Mouse (Mus musculus) MEL (cell line): ENCODE data around the gene Upf1. TPM values are rescaled to one million over a fixed set of nuclear protein-coding genes. Genes with fewer than 3 reads are reported as not detected.
A peak's percentile ranks its signal among the peaks of the same experiment; 100 is the strongest.

Experiments used
- DNase-seq: peaks from one replicate; pipeline ENCODE4 v3.0.0; 2011; ENCODE audit warnings: low read depth, low spot score
- H3K27ac ChIP-seq: 2 replicates; pipeline ENCODE4 v1.5.1; 2012; ENCODE audit warnings: low read depth, mild to moderate bottlenecking, control low read depth, low read length, moderate library complexity; ENCODE audit not compliant: control insufficient read depth
- H3K27me3 ChIP-seq, 2 experiments: fragments of 150-350 bp in 1 of 2; sonication (generic) in 1 of 2; 2 replicates each; pipeline ENCODE4 v1.6.1; 2012; ENCODE audit warnings: low read length in 2 of 2, mild to moderate bottlenecking in 2 of 2, improper control_type of control experiment in 1 of 2, moderate library complexity in 1 of 2; ENCODE audit not compliant: insufficient read depth in 2 of 2, control insufficient read depth in 1 of 2
- H3K36me3 ChIP-seq, 2 experiments: 2 replicates each; pipeline ENCODE4 v1.6.1; 2012 to 2014; ENCODE audit warnings: low read length in 2 of 2, improper control_type of control experiment in 1 of 2, inconsistent platforms in 1 of 2, mild to moderate bottlenecking in 1 of 2; ENCODE audit not compliant: insufficient read depth in 2 of 2, control insufficient read depth in 1 of 2
- H3K4me1 ChIP-seq, 2 experiments: fragments of 150-350 bp in 1 of 2; sonication (generic) in 1 of 2; 2 replicates each; pipeline ENCODE4 v1.6.1; 2012; ENCODE audit warnings: low read length in 2 of 2, improper control_type of control experiment in 1 of 2, mild to moderate bottlenecking in 1 of 2; ENCODE audit not compliant: insufficient read depth in 2 of 2, control insufficient read depth in 1 of 2
- H3K4me3 ChIP-seq, 2 experiments: fragments of 150-350 bp in 1 of 2; sonication (generic) in 1 of 2; 2 replicates each; pipeline ENCODE4 v1.5.1; 2012; ENCODE audit warnings: low read depth in 2 of 2, low read length in 2 of 2, mild to moderate bottlenecking in 2 of 2, moderate library complexity in 2 of 2, control low read depth in 1 of 2, improper control_type of control experiment in 1 of 2; ENCODE audit not compliant: control insufficient read depth in 1 of 2, insufficient read depth in 1 of 2
- H3K79me2 ChIP-seq: 2 replicates; pipeline ENCODE4 v1.6.1; 2012; ENCODE audit warnings: mild to moderate bottlenecking, low read length, moderate library complexity; ENCODE audit not compliant: control insufficient read depth, poor library complexity, insufficient read depth
- H3K9ac ChIP-seq: 2 replicates; pipeline ENCODE4 v1.6.1; 2012; ENCODE audit warnings: low read depth, mild to moderate bottlenecking, control low read depth, low read length, moderate library complexity; ENCODE audit not compliant: control insufficient read depth, poor library complexity, severe bottlenecking
- H3K9me3 ChIP-seq: fragments of 150-350 bp; sonication (generic); replicated peaks from 2 replicates; pipeline ENCODE4 v1.6.1; 2012; ENCODE audit warnings: mild to moderate bottlenecking, low read length, improper control_type of control experiment, moderate library complexity; ENCODE audit not compliant: insufficient read depth
- CHD2 ChIP-seq: IDR thresholded peaks from 2 replicates; pipeline ENCODE4 v1.6.1; 2011; ENCODE audit warnings: low read length, improper control_type of control experiment
- CTCF ChIP-seq, 3 experiments: IDR thresholded peaks in 2 of 3; conservative IDR thresholded peaks in 1 of 3; 2 replicates each; pipeline ENCODE4 v1.5.1; 2011 to 2012; ENCODE audit warnings: low read length in 3 of 3, low read depth in 2 of 3, mild to moderate bottlenecking in 2 of 3, improper control_type of control experiment in 1 of 3, inconsistent platforms in 1 of 3, mixed read lengths in 1 of 3, moderate library complexity in 1 of 3; ENCODE audit not compliant: control insufficient read depth in 1 of 3, insufficient read depth in 1 of 3, poor library complexity in 1 of 3, severe bottlenecking in 1 of 3
- ELF1 ChIP-seq: IDR thresholded peaks from 2 replicates; pipeline ENCODE4 v1.6.1; 2014; ENCODE audit warnings: low read depth, mild to moderate bottlenecking, inconsistent platforms, low read length, improper control_type of control experiment, moderate library complexity
- EP300 ChIP-seq, 2 experiments: IDR thresholded peaks; 2 replicates each; pipeline ENCODE4 v1.6.1; 2011; ENCODE audit warnings: improper control_type of control experiment in 2 of 2, low read length in 2 of 2, low read depth in 1 of 2, mild to moderate bottlenecking in 1 of 2
- JUND ChIP-seq: IDR thresholded peaks from 2 replicates; pipeline ENCODE4 v1.6.1; 2011; ENCODE audit warnings: low read depth, mild to moderate bottlenecking, improper control_type of control experiment, low read length
- MAZ ChIP-seq: IDR thresholded peaks from 2 replicates; pipeline ENCODE4 v1.6.1; 2012; ENCODE audit warnings: low read depth, mild to moderate bottlenecking, inconsistent platforms, low read length, improper control_type of control experiment
- MXI1 ChIP-seq: IDR thresholded peaks from 2 replicates; pipeline ENCODE4 v1.6.1; 2011; ENCODE audit warnings: mild to moderate bottlenecking, low read depth, low read length, improper control_type of control experiment
- MYC ChIP-seq: IDR thresholded peaks from 2 replicates; pipeline ENCODE4 v1.6.1; 2011; ENCODE audit warnings: low read depth, mild to moderate bottlenecking, low read length, improper control_type of control experiment, moderate library complexity
- NELFE ChIP-seq: IDR thresholded peaks from 2 replicates; pipeline ENCODE4 v1.6.1; 2011; ENCODE audit warnings: low read depth, low read length, improper control_type of control experiment
- NRF1 ChIP-seq: IDR thresholded peaks from 2 replicates; pipeline ENCODE4 v1.6.1; 2014; ENCODE audit warnings: low read depth, mild to moderate bottlenecking, inconsistent platforms, low read length, improper control_type of control experiment, moderate library complexity; ENCODE audit not compliant: poor library complexity, insufficient read depth, severe bottlenecking
- POLR2A ChIP-seq, 2 experiments: IDR thresholded peaks; 2 replicates each; pipeline ENCODE4 v1.6.1; 2011 to 2012; ENCODE audit warnings: low read length in 2 of 2, mild to moderate bottlenecking in 2 of 2, control low read depth in 1 of 2, improper control_type of control experiment in 1 of 2, low read depth in 1 of 2, moderate library complexity in 1 of 2; ENCODE audit not compliant: control insufficient read depth in 1 of 2, insufficient read depth in 1 of 2, poor library complexity in 1 of 2
- POLR2AphosphoS2 ChIP-seq: IDR thresholded peaks from 2 replicates; pipeline ENCODE4 v1.6.1; 2011; ENCODE audit warnings: low read length, improper control_type of control experiment
- RCOR1 ChIP-seq: IDR thresholded peaks from 2 replicates; pipeline ENCODE4 v1.6.1; 2012; ENCODE audit warnings: low read depth, mild to moderate bottlenecking, inconsistent platforms, low read length, improper control_type of control experiment
- SMC3 ChIP-seq: IDR thresholded peaks from 2 replicates; pipeline ENCODE4 v1.6.1; 2011; ENCODE audit warnings: low read depth, low read length, improper control_type of control experiment
- TAL1 ChIP-seq: IDR thresholded peaks from 2 replicates; pipeline ENCODE4 v1.6.1; 2012; ENCODE audit warnings: mild to moderate bottlenecking, inconsistent platforms, low read length, moderate library complexity, mixed read lengths
- TBP ChIP-seq: IDR thresholded peaks from 2 replicates; pipeline ENCODE4 v1.8.0; 2011; ENCODE audit warnings: low read depth, low read length, improper control_type of control experiment
- TCF12 ChIP-seq: IDR thresholded peaks from 2 replicates; pipeline ENCODE4 v1.6.1; 2014; ENCODE audit warnings: low read depth, mild to moderate bottlenecking, inconsistent platforms, low read length, improper control_type of control experiment, moderate library complexity
- UBTF ChIP-seq: IDR thresholded peaks from 2 replicates; pipeline ENCODE4 v1.6.1; 2012; ENCODE audit warnings: low read depth, mild to moderate bottlenecking, inconsistent platforms, low read length, improper control_type of control experiment, moderate library complexity, borderline replicate concordance; ENCODE audit not compliant: insufficient read depth
- USF2 ChIP-seq, 2 experiments: IDR thresholded peaks; 2 replicates each; pipeline ENCODE4 v1.6.1; 2011 to 2012; ENCODE audit warnings: improper control_type of control experiment in 2 of 2, low read length in 2 of 2, borderline replicate concordance in 1 of 2, inconsistent platforms in 1 of 2, low read depth in 1 of 2, mild to moderate bottlenecking in 1 of 2; ENCODE audit not compliant: insufficient read depth in 1 of 2
- ZKSCAN1 ChIP-seq: IDR thresholded peaks from 2 replicates; pipeline ENCODE4 v1.6.1; 2012; ENCODE audit warnings: low read depth, mild to moderate bottlenecking, inconsistent platforms, low read length, improper control_type of control experiment, moderate library complexity
- ZNF384 ChIP-seq: IDR thresholded peaks from 2 replicates; pipeline ENCODE4 v1.6.1; 2012; ENCODE audit warnings: low read depth, mild to moderate bottlenecking, inconsistent platforms, low read length, improper control_type of control experiment
- polyA plus RNA-seq, 2 experiments: library from polyadenylated mRNA; stranded (reverse) in 1 of 2; unstranded in 1 of 2; fragments of >175 nt in 1 of 2; fragments of >200 nt in 1 of 2; gene quantifications; 2 replicates each; pipeline versions ENCODE4 v1.2.1 to v1.2.4; 2012; ENCODE audit warnings: low replicate concordance in 2 of 2, low read depth in 1 of 2; ENCODE audit not compliant: insufficient read length in 2 of 2, insufficient read depth in 1 of 2, missing spikeins in 1 of 2
- total RNA-seq: library from RNA; depleted of rRNA; stranded (reverse); fragments of 300-350 nt; gene quantifications from 2 replicates; pipeline ENCODE4 v1.2.3, GENCODE M21; 2012

Gene Upf1
- total and polyA plus RNA-seq, 3 experiments, result 55.4 to 289 (median 89.5) TPM

DNA sequence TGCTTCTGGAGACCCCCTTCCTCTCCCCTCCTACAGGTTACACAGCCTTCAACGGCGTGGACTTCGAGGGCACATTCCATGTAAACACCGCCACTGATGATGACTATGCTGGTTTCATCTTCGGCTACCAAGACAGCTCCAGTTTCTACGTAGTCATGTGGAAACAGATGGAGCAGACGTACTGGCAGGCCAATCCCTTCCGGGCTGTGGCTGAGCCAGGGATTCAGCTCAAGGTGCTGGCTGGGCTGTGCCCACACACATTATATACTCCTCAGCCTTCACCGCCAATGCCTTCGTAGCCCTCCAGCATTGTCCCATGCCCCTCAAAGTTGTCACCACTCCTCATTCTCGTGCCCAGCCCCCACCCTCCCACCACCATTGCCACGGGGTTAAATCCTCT, 27.0 kb upstream of the Upf1 start:
- no peaks in the 10 kb centered on the region for H3K27me3 ChIP-seq
- H3K79me2 ChIP-seq, result no peaks in the 10 kb centered on the region
- TF ChIP-seq JUND (no peak), MXI1 (no peak), POLR2A (IDR thresholded peaks at IDR 0.05; ENCODE audit: control insufficient read depth in 1 of 2, insufficient read depth in 1 of 2, low read depth in 1 of 2, low read length in 2 of 2, poor library complexity in 1 of 2) (no peak), NRF1 (no peak), SMC3 (no peak), ELF1 (no peak), CHD2 (no peak), MYC (no peak), TAL1 (no peak), EP300 (IDR thresholded peaks at IDR 0.05; ENCODE audit: low read depth in 1 of 2, low read length in 2 of 2) (no peak), POLR2AphosphoS2 (no peak), TBP (no peak), TCF12 (no peak), ZKSCAN1 (no peak)
- no peak overlapping the region for H3K9ac ChIP-seq
- no peaks in the 10 kb centered on the region for H3K36me3 ChIP-seq
- H3K4me1 ChIP-seq, result peaks cover 0 to under 1% of the 10 kb centered on the region in 2 experiments; a peak in 1 of 4 replicates
- no peak overlapping the region for H3K4me3 ChIP-seq
- DNase-seq, result no peak
- H3K27ac ChIP-seq, result no peak overlapping the region
- H3K9me3 ChIP-seq, result no peaks in the 10 kb centered on the region

DNA sequence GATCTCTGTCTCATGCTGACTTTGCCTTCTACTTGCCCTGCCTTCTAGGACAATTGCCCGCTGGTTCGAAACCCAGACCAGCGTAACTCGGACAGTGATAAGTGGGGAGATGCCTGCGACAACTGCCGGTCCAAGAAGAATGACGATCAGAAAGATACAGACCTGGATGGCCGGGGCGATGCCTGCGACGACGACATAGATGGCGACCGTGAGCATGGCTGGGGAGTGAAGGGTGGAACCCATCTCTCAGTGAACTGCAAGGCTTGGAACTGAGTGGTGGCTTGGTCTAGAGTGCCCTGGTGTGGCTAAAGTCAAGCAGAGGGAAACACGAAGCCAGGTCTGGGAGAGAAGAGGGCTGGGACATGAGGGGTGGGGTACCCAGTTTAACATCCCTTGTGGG, 24.0 kb upstream of the Upf1 start:
- TF ChIP-seq MAZ, result no peak
- TF ChIP-seq ZNF384, result no peak
- peak; percentile 8 to 41 (median 24); a peak in 4 of 6 replicates for TF ChIP-seq CTCF (IDR thresholded peaks at IDR 0.05 in 2 of 3, conservative IDR thresholded peaks at IDR 0.05 in 1 of 3; ENCODE audit: control insufficient read depth in 1 of 3, insufficient read depth in 1 of 3, low read depth in 2 of 3, low read length in 3 of 3, poor library complexity in 1 of 3, severe bottlenecking in 1 of 3)
- H3K4me3 ChIP-seq, result no peak overlapping the region
- no peaks in the 10 kb centered on the region for H3K9me3 ChIP-seq
- no peak overlapping the region for H3K27ac ChIP-seq
- peaks cover 0 to 8% of the 10 kb centered on the region in 2 experiments; a peak in 2 of 4 replicates for H3K4me1 ChIP-seq
- DNase-seq, result peak; percentile 21
- no peaks in the 10 kb centered on the region for H3K27me3 ChIP-seq
- no peaks in the 10 kb centered on the region for H3K36me3 ChIP-seq
- no peaks in the 10 kb centered on the region for H3K79me2 ChIP-seq
- H3K9ac ChIP-seq, result no peak overlapping the region

DNA sequence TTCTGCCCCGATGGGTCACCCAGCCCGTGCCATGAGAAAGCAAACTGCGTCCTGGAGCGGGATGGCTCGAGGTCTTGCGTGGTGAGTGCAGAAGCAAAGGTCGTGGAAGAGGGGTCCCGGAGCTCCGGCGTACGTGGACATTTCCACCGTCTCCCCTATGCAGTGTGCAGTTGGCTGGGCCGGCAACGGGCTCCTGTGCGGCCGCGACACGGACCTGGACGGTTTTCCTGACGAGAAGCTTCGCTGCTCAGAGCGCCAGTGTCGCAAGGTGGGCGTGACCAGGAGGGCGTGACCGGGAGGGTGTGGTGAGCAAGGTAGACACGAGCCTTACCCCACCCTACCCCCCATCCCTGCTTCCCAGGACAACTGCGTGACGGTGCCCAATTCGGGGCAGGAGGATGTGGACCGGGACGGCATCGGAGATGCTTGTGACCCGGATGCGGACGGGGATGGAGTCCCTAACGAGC, 23.2 kb upstream of the Upf1 start:
- no peak for DNase-seq
- H3K9ac ChIP-seq, result no peak overlapping the region
- TF ChIP-seq RCOR1 (no peak), SMC3 (no peak), POLR2AphosphoS2 (no peak), UBTF (no peak), USF2 (IDR thresholded peaks at IDR 0.05; ENCODE audit: borderline replicate concordance in 1 of 2, insufficient read depth in 1 of 2, low read depth in 1 of 2, low read length in 2 of 2) (no peak), ZKSCAN1 (no peak), EP300 (IDR thresholded peaks at IDR 0.05; ENCODE audit: low read depth in 1 of 2, low read length in 2 of 2) (no peak), NELFE (no peak), MYC (no peak)
- H3K4me3 ChIP-seq, result no peak overlapping the region
- no peaks in the 10 kb centered on the region for H3K36me3 ChIP-seq
- H3K4me1 ChIP-seq, result peaks cover 0 to 8% of the 10 kb centered on the region in 2 experiments; a peak in 2 of 4 replicates
- no peaks in the 10 kb centered on the region for H3K9me3 ChIP-seq
- H3K27ac ChIP-seq, result no peak overlapping the region
- no peaks in the 10 kb centered on the region for H3K79me2 ChIP-seq
- H3K27me3 ChIP-seq, result no peaks in the 10 kb centered on the region
